Mouse (Mus musculus) stomach, postnatal 0 days (tissue): ENCODE data around the gene Nudt2.

Experiments used
- CTCF ChIP-seq: IDR thresholded peaks from 2 replicates; pipeline ENCODE4 v1.5.1; 2016; ENCODE audit warnings: antibody characterized with exemption, low read depth, mild to moderate bottlenecking, moderate library complexity
- EP300 ChIP-seq: optimal IDR thresholded peaks from 2 replicates; pipeline ENCODE3; 2016; ENCODE audit warnings: antibody characterized with exemption

GRCm38 (mm10) chr4:41519195-41519594 lies 54.2 kb downstream of the Nudt2 start:
- TF ChIP-seq CTCF, result no peak
- no peak for TF ChIP-seq EP300
